ENCODE assay signal across 8 mouse cellular contexts in genomic region chr4:134288397-134289256, GRCm38 (mm10). TPM values are rescaled to one million over a fixed set of nuclear protein-coding genes. Genes with fewer than 3 reads are reported as not detected.
DNase-seq lines count a peak whose midpoint lies in the region; ATAC-seq lines count a peak whose summit lies in the region.

No protein-coding gene starts in this region.

- peaks cover 9% of the 10 kb centered on the region; the same call in 1 of the 2 replicates for H3K27me3 ChIP-seq in kidney, embryonic 14.5 days (ENCODE audit: control insufficient read depth, insufficient read depth, low read length)
- H3K27me3 ChIP-seq in hindbrain, embryonic 15.5 days, result no peaks in the 10 kb centered on the region; the same call in 1 of the 2 replicates
- peaks cover 13% of the 10 kb centered on the region for H3K27me3 ChIP-seq in midbrain, embryonic 12.5 days

- no peak for DNase-seq in kidney, adult 11 months
- DNase-seq in embryo, embryonic 10 days (ENCODE audit: low spot score), result peak; percentile 40
- DNase-seq in testis, postnatal 14 days (ENCODE audit: low spot score), result no peak
- no peak for DNase-seq in thymus, postnatal 14 days
- DNase-seq in gastrocnemius, postnatal 4 days (ENCODE audit: low spot score in 2 of 2), result no peak

- H3K4me2 ChIP-seq in kidney, embryonic 14.5 days (replicated peaks; ENCODE audit: low read depth, low read length), result peak overlapping the region; percentile 76
- H3K4me2 ChIP-seq in hindbrain, embryonic 15.5 days, result peak overlapping the region; percentile 94
- peak overlapping the region; percentile 92 for H3K4me2 ChIP-seq in midbrain, embryonic 12.5 days (replicated peaks)

- ATAC-seq in kidney, embryonic 14.5 days (ENCODE audit: low FRiP score, low TSS enrichment), result no peak
- ATAC-seq in hindbrain, embryonic 15.5 days (ENCODE audit: low FRiP score, low read depth), result no peak
- no peak for ATAC-seq in midbrain, embryonic 12.5 days (ENCODE audit: low FRiP score, low read depth)

- peak overlapping the region; percentile 97 for H3K27ac ChIP-seq in kidney, embryonic 14.5 days (ENCODE audit: low read depth, low read length)
- H3K27ac ChIP-seq in hindbrain, embryonic 15.5 days (replicated peaks), result peak overlapping the region; percentile 100
- peak overlapping the region; percentile 100; the same call in 1 of the 2 replicates for H3K27ac ChIP-seq in midbrain, embryonic 12.5 days (replicated peaks)

- H3K9ac ChIP-seq in kidney, embryonic 14.5 days (ENCODE audit: low read depth, low read length), result peak overlapping the region; percentile 97; the same call in 1 of the 2 replicates
- peak overlapping the region; percentile 98 for H3K9ac ChIP-seq in hindbrain, embryonic 15.5 days
- H3K9ac ChIP-seq in midbrain, embryonic 12.5 days (replicated peaks), result peak overlapping the region; percentile 99; the same call in 1 of the 2 replicates

- peak overlapping the region; percentile 78 for H3K4me3 ChIP-seq in kidney, embryonic 14.5 days (ENCODE audit: low read length)
- peak overlapping the region; percentile 100 for H3K4me3 ChIP-seq in hindbrain, embryonic 15.5 days
- peak overlapping the region; percentile 88 for H3K4me3 ChIP-seq in midbrain, embryonic 12.5 days

- 15% methylated on average over 11 of the region's 11 CpGs for WGBS in kidney, embryonic 14.5 days
- WGBS in hindbrain, embryonic 15.5 days, result 47% methylated on average over 11 of the region's 11 CpGs
- WGBS in midbrain, embryonic 12.5 days, result 52% methylated on average over 11 of the region's 11 CpGs

- peaks cover 8% of the 10 kb centered on the region; the same call in 1 of the 2 replicates for H3K36me3 ChIP-seq in kidney, embryonic 14.5 days (ENCODE audit: control insufficient read depth, insufficient read depth, low read length)
- peaks cover 6% of the 10 kb centered on the region; the same call in 1 of the 2 replicates for H3K36me3 ChIP-seq in hindbrain, embryonic 15.5 days
- H3K36me3 ChIP-seq in midbrain, embryonic 12.5 days, result peaks cover 10% of the 10 kb centered on the region; the same call in 1 of the 2 replicates

- H3K9me3 ChIP-seq in kidney, embryonic 14.5 days (ENCODE audit: control insufficient read depth, low read length), result no peaks in the 10 kb centered on the region
- H3K9me3 ChIP-seq in hindbrain, embryonic 15.5 days, result no peaks in the 10 kb centered on the region
- no peaks in the 10 kb centered on the region for H3K9me3 ChIP-seq in midbrain, embryonic 12.5 days

- peaks cover 17% of the 10 kb centered on the region for H3K4me1 ChIP-seq in kidney, embryonic 14.5 days (ENCODE audit: control insufficient read depth, insufficient read depth, low read length)
- peaks cover 24% of the 10 kb centered on the region for H3K4me1 ChIP-seq in hindbrain, embryonic 15.5 days (replicated peaks)
- peaks cover 21% of the 10 kb centered on the region for H3K4me1 ChIP-seq in midbrain, embryonic 12.5 days

RNA-seq across cellular contexts. Expression of gene Pdik1l, which starts 0.9 kb away (rescaled TPM):
- polyA plus RNA-seq in kidney, embryonic 14.5 days (2014; fragmentation: Nextera tagmentation; extraction: Ambion mirVana), result 14.9 and 18.8 TPM in 2 replicates
- 35.7 and 36.6 TPM in 2 replicates for polyA plus RNA-seq in hindbrain, embryonic 15.5 days (2015; fragmentation: Nextera tagmentation; extraction: Ambion mirVana)
- polyA plus RNA-seq in midbrain, embryonic 12.5 days (2016; fragmentation: Nextera tagmentation; extraction: Ambion mirVana), result 32.6 and 33.3 TPM in 2 replicates
- total RNA-seq in gastrocnemius, postnatal 4 days (2021), result 10 to 100 TPM; 10.4 to 11.8 TPM

RNA-seq across cellular contexts. Expression of gene Trim63, which starts 26.3 kb away (rescaled TPM):
- 0.88 and 1.4 TPM in 2 replicates for polyA plus RNA-seq in kidney, embryonic 14.5 days (2014; fragmentation: Nextera tagmentation; extraction: Ambion mirVana)
- 0.41 and 0.56 TPM in 2 replicates for polyA plus RNA-seq in hindbrain, embryonic 15.5 days (2015; fragmentation: Nextera tagmentation; extraction: Ambion mirVana)
- polyA plus RNA-seq in midbrain, embryonic 12.5 days (2016; fragmentation: Nextera tagmentation; extraction: Ambion mirVana), result 0.24 and 0.28 TPM in 2 replicates
- 10 to 100 TPM; 48.4 to 59.5 TPM for total RNA-seq in gastrocnemius, postnatal 4 days (2021)

RNA-seq across cellular contexts. Expression of gene Grrp1, which starts 34.7 kb away (rescaled TPM):
- 9.2 and 12.8 TPM in 2 replicates for polyA plus RNA-seq in kidney, embryonic 14.5 days (2014; fragmentation: Nextera tagmentation; extraction: Ambion mirVana)
- polyA plus RNA-seq in hindbrain, embryonic 15.5 days (2015; fragmentation: Nextera tagmentation; extraction: Ambion mirVana), result 16.8 and 18.9 TPM in 2 replicates
- polyA plus RNA-seq in midbrain, embryonic 12.5 days (2016; fragmentation: Nextera tagmentation; extraction: Ambion mirVana), result 5.7 and 6.0 TPM in 2 replicates
- 1 to 10 TPM; 4.5 to 5.7 TPM for total RNA-seq in gastrocnemius, postnatal 4 days (2021)

RNA-seq across cellular contexts. Expression of gene Gm30191, which starts 41.9 kb away (rescaled TPM):
- polyA plus RNA-seq in kidney, embryonic 14.5 days (2014; fragmentation: Nextera tagmentation; extraction: Ambion mirVana), result not detected in 2 replicates
- polyA plus RNA-seq in hindbrain, embryonic 15.5 days (2015; fragmentation: Nextera tagmentation; extraction: Ambion mirVana), result 0.52 and 0.83 TPM in 2 replicates
- not detected in 2 replicates for polyA plus RNA-seq in midbrain, embryonic 12.5 days (2016; fragmentation: Nextera tagmentation; extraction: Ambion mirVana)
- not detected for total RNA-seq in gastrocnemius, postnatal 4 days (2021)

RNA-seq across cellular contexts. Expression of gene Zfp593, which starts 43.2 kb away (rescaled TPM):
- polyA plus RNA-seq in kidney, embryonic 14.5 days (2014; fragmentation: Nextera tagmentation; extraction: Ambion mirVana), result 17.5 and 18.9 TPM in 2 replicates
- 13.3 and 13.8 TPM in 2 replicates for polyA plus RNA-seq in hindbrain, embryonic 15.5 days (2015; fragmentation: Nextera tagmentation; extraction: Ambion mirVana)
- polyA plus RNA-seq in midbrain, embryonic 12.5 days (2016; fragmentation: Nextera tagmentation; extraction: Ambion mirVana), result 17.7 and 19.6 TPM in 2 replicates
- total RNA-seq in gastrocnemius, postnatal 4 days (2021), result 1 to 10 TPM; 5.8 to 6.1 TPM
